In the genomic region with DNA sequence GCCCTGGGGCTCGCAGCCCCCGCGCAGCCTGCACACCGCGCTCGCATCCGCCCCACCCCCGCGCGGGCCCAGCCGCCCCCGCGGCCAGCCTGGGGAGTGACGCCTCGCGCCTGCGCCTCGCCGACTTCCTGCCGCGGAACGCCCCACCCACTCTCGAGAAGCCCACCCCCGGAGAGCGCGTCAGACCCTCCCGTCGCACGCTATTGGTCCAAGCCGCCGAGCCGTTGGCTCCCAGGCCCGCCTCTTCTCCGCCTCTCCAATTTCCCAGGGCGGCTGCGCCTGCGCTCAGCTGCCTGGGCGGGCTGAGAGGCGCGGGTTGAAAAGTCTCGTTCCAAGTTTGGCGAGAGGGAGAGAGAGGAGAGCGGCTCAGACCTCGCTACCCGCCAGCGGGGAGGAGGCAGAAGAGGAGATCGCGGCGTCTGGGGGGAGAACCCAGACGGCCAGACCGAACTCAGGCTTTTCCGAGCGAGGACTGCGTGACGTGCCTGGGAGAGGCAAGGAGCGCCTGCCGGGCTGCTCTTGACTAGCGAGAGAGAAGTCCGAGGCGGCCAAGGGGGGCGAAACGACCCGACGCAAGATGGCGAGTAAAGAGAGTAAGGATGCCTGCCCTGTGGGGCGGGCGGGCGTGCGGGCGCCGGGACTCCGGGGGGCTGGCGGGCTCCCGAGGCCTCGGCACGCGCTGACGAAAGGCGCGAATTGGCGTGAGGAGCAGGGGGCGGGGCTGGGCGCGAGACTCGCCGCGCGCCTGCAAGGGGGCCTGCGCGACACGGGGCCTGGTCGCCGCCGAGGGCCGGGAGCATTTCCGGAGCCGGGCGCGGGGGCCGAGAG, we compare ENCODE assay signal across 8 mouse cellular contexts. TPM values are rescaled to one million over a fixed set of nuclear protein-coding genes. Genes with fewer than 3 reads are reported as not detected.
DNase-seq lines count a peak whose midpoint lies in the region; ATAC-seq lines count a peak whose summit lies in the region.

A gene (plus strand): TSS at position 288 of the 828 bp plus-strand sequence.

- peak; percentile 95 for DNase-seq in ZHBTc4 (ENCODE audit: low read depth, low spot score)
- peak; percentile 80 to 90 for DNase-seq in gastrocnemius, adult 8-10 months (ENCODE audit: low spot score in 2 of 2)
- DNase-seq in induced T-regulatory cell, adult 2 months (ENCODE audit: low read depth), result peak; percentile 93
- DNase-seq in left cerebral cortex, adult 9 months (ENCODE audit: low spot score in 2 of 2), result peak; percentile 83 to 89
- peak; percentile 88 for DNase-seq in right cerebral cortex, postnatal 14 days
- DNase-seq in urinary bladder, postnatal 36 days (ENCODE audit: low spot score in 2 of 2), result peak; percentile 76 to 92

- peak; percentile 88 for ATAC-seq in common myeloid progenitor, adult 5-6 weeks (replicated peaks; ENCODE audit: low read depth, poor library complexity, severe bottlenecking)
- peak; percentile 86 for ATAC-seq in megakaryocyte progenitor cell, adult 5-6 weeks (replicated peaks; ENCODE audit: poor library complexity)

RNA-seq across cellular contexts. Expression of the gene that starts here (rescaled TPM):
- 294 and 302 TPM in 2 replicates for total RNA-seq in common myeloid progenitor, adult 5-6 weeks (2017)
- 10 to 100 TPM; 83.0 to 90.3 (median 86.6) TPM for total RNA-seq in gastrocnemius, adult 8-10 months (2022)
- 354 and 385 TPM in 2 replicates for total RNA-seq in megakaryocyte progenitor cell, adult 5-6 weeks (2015)
- 267 and 297 TPM in 2 replicates for total RNA-seq in megakaryocyte progenitor cell, adult 5-6 weeks (2017)

Comparison
In these comparisons a context has a peak if more than half of its experiments do, and no peak if none do; other contexts are left out.
1. Peak in every context shown above with its lines: DNase-seq and ATAC-seq.